Mouse (Mus musculus): ENCODE data around the gene Plpp1. TPM values are rescaled to one million over a fixed set of nuclear protein-coding genes. Genes with fewer than 3 reads are reported as not detected.

Gene Plpp1
- 10 to 100 TPM; 26.8 to 27.4 TPM for total RNA-seq (2021)
- long read RNA-seq, experiment 1, transcript Plpp1-201 (6 exons, 1,598 nt), result major isoform, 15 of 35 reads
- long read RNA-seq, experiment 1, transcript Plpp1-202 (6 exons, 1,272 nt), result minor isoform, 10 of 35 reads
- long read RNA-seq, experiment 1, partial matches to known transcripts, result 0 of 35 reads
- long read RNA-seq, experiment 1, other reads (novel, unspliced or antisense), result 10 of 35 reads
- long read RNA-seq, experiment 2, transcript Plpp1-201 (6 exons, 1,598 nt), result minor isoform, 7 of 26 reads
- long read RNA-seq, experiment 2, transcript Plpp1-202 (6 exons, 1,272 nt), result major isoform, 13 of 26 reads
- long read RNA-seq, experiment 2, partial matches to known transcripts, result 0 of 26 reads
- long read RNA-seq, experiment 2, other reads (novel, unspliced or antisense), result 6 of 26 reads

DNA sequence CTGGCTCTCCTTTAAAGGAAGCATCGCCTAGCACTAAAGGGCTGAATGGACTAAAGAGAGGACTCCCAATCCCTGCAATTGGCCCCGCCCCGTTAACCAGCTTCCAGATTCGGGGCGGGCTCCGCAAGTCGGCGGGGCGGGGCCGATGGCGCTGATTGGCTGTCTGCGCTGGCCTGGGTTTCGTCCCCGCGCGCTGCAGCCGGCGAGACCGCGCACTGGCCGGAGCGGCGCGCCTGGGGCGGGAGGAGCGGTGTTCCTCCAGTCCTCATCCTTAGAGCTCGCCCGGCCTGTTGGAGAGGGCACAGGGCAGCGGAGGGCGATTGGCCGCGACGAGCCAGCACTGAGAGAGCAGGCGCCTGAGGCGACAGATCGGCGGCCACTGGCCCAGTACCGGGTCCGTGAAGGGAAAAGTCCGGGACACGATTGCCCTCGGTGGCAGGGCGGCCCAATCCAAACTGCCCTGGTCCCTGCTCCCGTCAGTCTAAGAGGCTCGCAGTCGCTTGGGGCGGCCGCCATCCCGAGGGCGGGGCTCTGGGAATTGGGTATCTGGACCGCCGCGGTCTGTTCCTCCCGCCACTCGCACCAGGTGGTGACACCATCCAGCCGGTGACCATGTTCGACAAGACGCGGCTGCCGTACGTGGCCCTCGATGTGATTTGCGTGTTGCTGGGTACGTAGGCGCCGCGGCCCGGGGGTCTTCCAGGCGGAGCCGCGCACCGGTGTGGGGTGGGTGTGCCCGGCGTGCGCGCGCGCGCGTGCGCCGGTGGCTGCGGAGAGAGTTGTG is at the start of gene Plpp1:
Gene Plpp1 (plus strand): TSS at position 196 of the 784 bp plus-strand sequence.
- TF ChIP-seq CTCF (IDR thresholded peaks at IDR 0.05), result no peak; the same call in 1 of the 2 replicates
- Histone ChIP-seq H3K4me3 (peak within 1 kb of the TSS; percentile 93), H3K27ac (peak within 1 kb of the TSS; percentile 91)
- DNase-seq (ENCODE audit: extremely low spot score in 1 of 2, low spot score in 2 of 2), result peak; percentile 95 to 96
- intact Hi-C loops (cut with DNase I), result loop anchor here (2.0 to 5.0 kb wide), 2 partner anchors 40 to 138 kb away; partner anchors contain the start of gene Slc38a9

- intact Hi-C loops (cut with DNase I), result no loop called here
- H3K4me3 ChIP-seq, result peak overlapping the region; percentile 17; the same call in 1 of the 2 replicates
- no peak for DNase-seq (ENCODE audit: extremely low spot score in 1 of 2, low spot score in 2 of 2)
- peak overlapping the region; percentile 53 for H3K27ac ChIP-seq
- TF ChIP-seq CTCF (IDR thresholded peaks at IDR 0.05), result no peak
Measured at GRCm38 (mm10) chr13:112751454-112752308, 48.9 kb upstream of the Plpp1 start.

DNA sequence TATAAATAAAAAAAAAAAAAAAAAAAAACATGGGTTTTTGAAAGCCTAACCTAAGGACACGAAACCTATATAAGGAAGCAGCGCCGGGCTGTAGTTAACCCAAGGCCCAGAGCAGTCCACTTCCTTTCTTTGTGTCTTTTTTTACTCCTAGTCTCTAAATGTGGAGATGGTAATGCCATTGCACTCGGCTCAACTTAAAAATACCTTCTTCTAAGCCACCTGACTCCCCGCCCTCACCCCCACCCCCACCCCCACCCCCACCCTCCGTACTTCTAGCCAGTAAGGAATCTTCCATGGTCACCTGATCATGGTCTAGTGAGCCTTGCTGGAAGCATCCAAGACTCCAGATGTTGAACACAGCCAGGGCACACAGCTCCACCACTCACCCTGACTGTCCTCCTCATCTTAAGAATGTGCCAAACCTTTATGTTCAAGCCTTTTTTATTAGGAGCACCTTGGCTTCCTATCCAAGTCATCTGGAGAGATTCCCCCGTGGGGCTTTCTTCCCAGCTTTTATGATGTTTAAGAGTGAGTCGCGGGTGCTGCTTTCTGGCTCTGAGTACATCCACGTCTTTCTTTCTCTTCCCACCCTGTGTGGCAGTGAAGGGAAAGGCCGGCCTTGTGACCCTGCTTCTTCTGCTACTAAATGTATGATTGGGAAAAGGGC is 48.1 kb upstream of the Plpp1 start:
- no peak for DNase-seq (ENCODE audit: extremely low spot score in 1 of 2, low spot score in 2 of 2)
- H3K4me3 ChIP-seq, result no peak overlapping the region
- TF ChIP-seq CTCF (IDR thresholded peaks at IDR 0.05), result no peak
- intact Hi-C loops (cut with DNase I), result no loop called here
- H3K27ac ChIP-seq, result no peak overlapping the region

- DNase-seq (ENCODE audit: extremely low spot score in 1 of 2, low spot score in 2 of 2), result no peak
- intact Hi-C loops (cut with DNase I), result no loop called here
- no peak for TF ChIP-seq CTCF (IDR thresholded peaks at IDR 0.05)
- Histone ChIP-seq H3K27ac (no peak overlapping the region), H3K4me3 (no peak overlapping the region)
Measured at GRCm38 (mm10) chr13:112753522-112753921, 47.1 kb upstream of the Plpp1 start.

- DNase-seq (ENCODE audit: extremely low spot score in 1 of 2, low spot score in 2 of 2), result no peak
- intact Hi-C loops (cut with DNase I), result no loop called here
- TF ChIP-seq CTCF (IDR thresholded peaks at IDR 0.05), result no peak
- Histone ChIP-seq H3K27ac (no peak overlapping the region), H3K4me3 (no peak overlapping the region)
Measured at GRCm38 (mm10) chr13:112754871-112755270, 45.7 kb upstream of the Plpp1 start.

DNA sequence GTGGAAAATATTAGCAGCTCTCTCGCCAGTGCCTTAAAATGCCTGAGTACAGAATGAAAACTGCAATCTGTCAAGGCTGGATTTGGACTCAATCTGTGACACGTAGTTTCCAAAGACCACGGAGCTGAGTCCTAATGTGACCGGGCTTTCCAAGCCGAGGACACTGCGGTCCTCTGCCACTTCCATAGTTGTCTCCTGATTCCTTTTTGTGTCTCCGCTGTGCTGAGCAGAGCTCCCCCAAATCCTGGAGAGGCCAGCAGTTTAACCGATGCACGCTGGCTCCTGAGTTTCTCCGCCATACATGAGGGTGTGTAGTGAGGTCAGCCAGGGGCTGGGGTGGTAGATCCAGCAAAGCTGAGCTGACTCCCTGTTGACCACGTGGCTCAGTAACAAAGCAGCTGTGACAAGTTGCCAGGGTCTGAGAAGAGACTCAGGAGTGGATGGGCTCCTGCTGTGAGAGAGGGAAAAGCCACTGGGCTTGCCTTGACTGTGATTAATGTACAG is 45.0 kb upstream of the Plpp1 start:
- no peak overlapping the region for H3K4me3 ChIP-seq
- intact Hi-C loops (cut with DNase I), result no loop called here
- no peak for TF ChIP-seq CTCF (IDR thresholded peaks at IDR 0.05)
- DNase-seq (ENCODE audit: extremely low spot score in 1 of 2, low spot score in 2 of 2), result no peak
- no peak overlapping the region for H3K27ac ChIP-seq

DNA sequence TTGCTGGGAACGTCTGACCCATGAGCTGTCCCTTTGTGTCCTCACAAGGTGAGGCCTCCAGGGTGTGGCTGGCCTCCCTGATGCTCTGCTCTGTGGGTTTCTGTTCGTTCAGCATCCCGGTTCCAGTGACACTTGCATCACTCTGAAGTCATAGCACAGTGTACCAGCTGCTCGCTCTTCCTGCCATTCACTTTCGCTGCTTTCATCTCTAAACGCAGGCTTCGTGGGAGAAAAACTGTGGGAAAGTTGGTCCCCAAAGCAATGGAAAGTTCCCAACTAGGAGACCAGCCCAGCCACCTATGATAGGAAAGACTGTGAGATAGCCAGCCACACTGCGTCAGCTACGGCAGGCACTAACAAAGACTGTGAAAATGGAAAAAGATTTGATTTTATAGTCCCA is 43.2 kb upstream of the Plpp1 start:
- TF ChIP-seq CTCF (IDR thresholded peaks at IDR 0.05), result no peak
- Histone ChIP-seq H3K4me3 (no peak overlapping the region), H3K27ac (no peak overlapping the region)
- no peak for DNase-seq (ENCODE audit: extremely low spot score in 1 of 2, low spot score in 2 of 2)
- intact Hi-C loops (cut with DNase I), result no loop called here

- no peak for DNase-seq (ENCODE audit: extremely low spot score in 1 of 2, low spot score in 2 of 2)
- no peak for TF ChIP-seq CTCF (IDR thresholded peaks at IDR 0.05)
- intact Hi-C loops (cut with DNase I), result no loop called here
- no peak overlapping the region for H3K4me3 ChIP-seq
- no peak overlapping the region for H3K27ac ChIP-seq
Measured at GRCm38 (mm10) chr13:112758546-112759090, 42.0 kb upstream of the Plpp1 start.

DNA sequence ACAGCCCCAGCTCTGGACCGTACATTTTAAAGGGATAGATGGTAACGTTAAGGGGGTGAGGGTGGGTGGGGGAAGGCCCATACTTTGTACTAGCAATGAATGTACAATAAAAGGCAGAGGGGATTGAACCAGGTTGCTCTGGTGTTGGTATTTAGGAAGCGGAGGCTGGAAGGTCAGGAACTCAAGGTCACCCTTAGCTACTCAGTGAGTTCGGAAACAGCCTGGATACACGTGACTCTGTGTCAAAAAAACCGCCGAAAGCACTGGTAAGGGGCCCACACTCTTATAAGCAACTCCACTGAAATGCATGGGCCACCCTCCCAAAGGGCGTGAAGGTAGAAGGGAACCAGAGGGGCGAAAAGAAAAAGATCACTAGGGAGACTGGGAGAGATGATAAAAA is 41.2 kb upstream of the Plpp1 start:
- DNase-seq (ENCODE audit: extremely low spot score in 1 of 2, low spot score in 2 of 2), result no peak
- TF ChIP-seq CTCF (IDR thresholded peaks at IDR 0.05), result no peak
- Histone ChIP-seq H3K27ac (no peak overlapping the region), H3K4me3 (no peak overlapping the region)
- intact Hi-C loops (cut with DNase I), result no loop called here

GRCm38 (mm10) chr13:112759777-112760537 is 40.6 kb upstream of the Plpp1 start:
- TF ChIP-seq CTCF (IDR thresholded peaks at IDR 0.05), result no peak
- no peak overlapping the region for H3K4me3 ChIP-seq
- intact Hi-C loops (cut with DNase I), result no loop called here
- no peak overlapping the region for H3K27ac ChIP-seq
- DNase-seq (ENCODE audit: extremely low spot score in 1 of 2, low spot score in 2 of 2), result no peak

Data from left cerebral cortex, adult 2 months (tissue).